Mouse (Mus musculus): ENCODE results near the gene Cnn3.

DNA sequence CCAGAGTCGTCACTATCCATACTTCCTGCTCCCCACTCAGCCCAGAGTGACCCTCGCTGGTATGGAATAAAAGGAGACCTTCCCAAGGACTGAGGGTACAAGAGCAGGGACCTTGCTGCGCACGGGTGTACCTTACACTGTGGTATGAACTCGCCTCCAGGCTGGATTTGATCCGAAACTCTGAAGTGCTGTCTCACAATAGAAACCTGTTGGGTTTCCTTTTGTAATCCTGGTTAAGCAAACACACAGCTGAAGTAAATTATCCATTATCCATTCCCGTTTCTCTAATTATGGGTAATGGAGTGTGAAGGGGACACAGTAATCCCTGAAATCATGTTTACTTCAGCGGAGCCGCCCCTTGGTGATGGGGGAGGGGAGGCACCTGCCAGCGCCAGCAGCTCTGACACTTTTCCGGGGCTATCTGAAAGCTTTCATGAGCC, 21.8 kb downstream of the Cnn3 start:
- TF ChIP-seq EP300 (IDR thresholded peaks at IDR 0.05) (no peak), CTCF (IDR thresholded peaks at IDR 0.05) (no peak)
